Mouse (Mus musculus) liver, embryonic 13.5 days (tissue): ENCODE measurements around the gene Gm20498. TPM values are rescaled to one million over a fixed set of nuclear protein-coding genes. Genes with fewer than 3 reads are reported as not detected.
"Not testable (repeated sequence)": the region's sequence is repeated elsewhere in the genome, so short reads cannot be mapped to it uniquely, and the experiment has no call there.

Experiments
- ATAC-seq: fragments of 200-750 bp; cut with Nextera tagmentation; 2 replicates; pipeline ENCODE4 v1.8.0; 2017; ENCODE audit warnings: low read depth, mild to moderate bottlenecking, moderate number of reproducible peaks, moderate library complexity
- DNase-seq: peaks from one replicate; pipeline ENCODE4 v3.0.0; 2022
- H3K27ac ChIP-seq: fragments of 300-500 bp; sonication (generic); 2 replicates; pipeline ENCODE4 v1.5.1; 2015; ENCODE audit warnings: moderate library complexity, mild to moderate bottlenecking, inconsistent platforms
- H3K27me3 ChIP-seq: fragments of 300-500 bp; sonication (generic); 2 replicates; pipeline ENCODE4 v1.6.1; 2015; ENCODE audit warnings: mild to moderate bottlenecking, inconsistent platforms
- H3K36me3 ChIP-seq: fragments of 300-500 bp; sonication (generic); 2 replicates; pipeline ENCODE4 v1.6.1; 2015; ENCODE audit warnings: mild to moderate bottlenecking, inconsistent platforms
- H3K4me1 ChIP-seq: fragments of 300-500 bp; sonication (generic); replicated peaks from 2 replicates; pipeline ENCODE4 v1.6.1; 2015; ENCODE audit warnings: inconsistent platforms
- H3K4me2 ChIP-seq: fragments of 300-500 bp; sonication (generic); 2 replicates; pipeline ENCODE4 v1.6.1; 2015; ENCODE audit warnings: inconsistent platforms, mild to moderate bottlenecking, moderate library complexity
- H3K4me3 ChIP-seq: fragments of 300-500 bp; sonication (generic); replicated peaks from 2 replicates; pipeline ENCODE4 v1.5.1; 2015; ENCODE audit warnings: mild to moderate bottlenecking, inconsistent platforms
- H3K9ac ChIP-seq: fragments of 300-500 bp; sonication (generic); 2 replicates; pipeline ENCODE4 v1.6.1; 2015; ENCODE audit warnings: mild to moderate bottlenecking, inconsistent platforms
- H3K9me3 ChIP-seq: fragments of 300-500 bp; sonication (generic); replicated peaks from 2 replicates; pipeline ENCODE4 v1.6.1; 2016; ENCODE audit warnings: inconsistent platforms
- WGBS: fragments of 180-500 bp; shearing (Covaris S2); methylation state at CpG from one replicate; pipeline ENCODE4 v1.1.7; 2015; ENCODE audit not compliant: insufficient replicate concordance; 5-methylcytosine and 5-hydroxymethylcytosine counted together
- polyA plus RNA-seq: library from polyadenylated mRNA; unstranded; fragments of >200 nt; fragmentation: Nextera tagmentation; extraction: Ambion mirVana; gene quantifications from 2 replicates; pipeline ENCODE4 v1.2.1, GENCODE M21; 2015

Gm20498 gene
- polyA plus RNA-seq, 1 experiment from 2014 or later, result 13.2 TPM

- H3K9me3 ChIP-seq, result no peaks in the 10 kb centered on the region
- ATAC-seq (peak; percentile 95), DNase-seq (peak; percentile 77)
- H3K4me1 ChIP-seq, result peaks cover 10% of the 10 kb centered on the region; the same call in 1 of the 2 replicates
- peak within 1 kb of the TSS; percentile 73 for H3K4me3 ChIP-seq
- peak within 1 kb of the TSS; percentile 96 for H3K27ac ChIP-seq
- H3K4me2 ChIP-seq, result peak within 1 kb of the TSS; percentile 65
- peak within 1 kb of the TSS; percentile 78 for H3K9ac ChIP-seq
- under 1% methylated on average over 31 of the region's 31 CpGs for WGBS
- no peaks in the 10 kb centered on the region for H3K36me3 ChIP-seq
- no peaks in the 10 kb centered on the region for H3K27me3 ChIP-seq
These were observed 47.9 kb downstream of the Gm20498 start, which contains the start of gene Cox16 for GRCm38 (mm10) chr12:81484727-81485191. TSS of gene Cox16 (minus strand) at chr12:81485127.

- no peaks in the 10 kb centered on the region for H3K27me3 ChIP-seq
- H3K4me2 ChIP-seq, result peak overlapping the region; percentile 65
- 1% methylated on average over 7 of the region's 7 CpGs for WGBS
- H3K9me3 ChIP-seq, result no peaks in the 10 kb centered on the region
- H3K9ac ChIP-seq, result peak overlapping the region; percentile 78
- no peaks in the 10 kb centered on the region for H3K36me3 ChIP-seq
- peaks cover 10% of the 10 kb centered on the region; the same call in 1 of the 2 replicates for H3K4me1 ChIP-seq
- H3K27ac ChIP-seq, result peak overlapping the region; percentile 96; the same call in 1 of the 2 replicates
- peak overlapping the region; percentile 73 for H3K4me3 ChIP-seq
- DNase-seq, result no peak
- ATAC-seq, result no peak
These were observed 48.5 kb downstream of the Gm20498 start for GRCm38 (mm10) chr12:81484212-81484611.

GRCm38 (mm10) chr12:81483656-81484055 is 49.0 kb downstream of the Gm20498 start:
- Histone ChIP-seq H3K36me3 (no peaks in the 10 kb centered on the region), H3K27ac (no peak overlapping the region), H3K4me1 (peaks cover 10% of the 10 kb centered on the region; the same call in 1 of the 2 replicates), H3K9ac (peak overlapping the region; percentile 78), H3K4me2 (peak overlapping the region; percentile 65), H3K4me3 (peak overlapping the region; percentile 73), H3K9me3 (no peaks in the 10 kb centered on the region), H3K27me3 (no peaks in the 10 kb centered on the region)
- WGBS, result 33% methylated on average over 17 of the region's 17 CpGs
- DNase-seq (peak; percentile 9), ATAC-seq (no peak)

GRCm38 (mm10) chr12:81459051-81459450 is 73.7 kb downstream of the Gm20498 start:
- not testable (repeated sequence) for H3K27me3 ChIP-seq, H3K4me2 ChIP-seq, DNase-seq, H3K4me3 ChIP-seq, H3K27ac ChIP-seq, H3K9ac ChIP-seq, H3K4me1 ChIP-seq, H3K36me3 ChIP-seq, ATAC-seq
- WGBS, result 81% methylated on average over 7 of the region's 7 CpGs
- peaks cover 10% of the 10 kb centered on the region; the same call in 1 of the 2 replicates for H3K9me3 ChIP-seq

GRCm38 (mm10) chr12:81438985-81439384 is 93.7 kb downstream of the Gm20498 start:
- not testable (repeated sequence) for H3K9me3 ChIP-seq, H3K4me1 ChIP-seq, ATAC-seq, DNase-seq, H3K27me3 ChIP-seq, H3K4me2 ChIP-seq, H3K27ac ChIP-seq, H3K9ac ChIP-seq, H3K4me3 ChIP-seq, H3K36me3 ChIP-seq
- 83% methylated on average over 9 of the region's 9 CpGs for WGBS

GRCm38 (mm10) chr12:81434778-81435177 is 97.9 kb downstream of the Gm20498 start:
- DNase-seq, H3K9ac ChIP-seq, H3K27ac ChIP-seq, H3K4me1 ChIP-seq, ATAC-seq, H3K4me3 ChIP-seq, H3K27me3 ChIP-seq, H3K4me2 ChIP-seq: not testable (repeated sequence)
- peaks cover 14% of the 10 kb centered on the region for H3K36me3 ChIP-seq
- H3K9me3 ChIP-seq, result peaks cover 18% of the 10 kb centered on the region; the same call in 1 of the 2 replicates
- WGBS, result 81% methylated on average over 2 of the region's 2 CpGs

- Histone ChIP-seq H3K9me3 (peaks cover 24% of the 10 kb centered on the region), H3K27me3 (no peaks in the 10 kb centered on the region), H3K36me3 (peaks cover 24% of the 10 kb centered on the region), H3K4me3 (no peak within 1 kb of the TSS), H3K27ac (no peak within 1 kb of the TSS), H3K4me2 (no peak within 1 kb of the TSS), H3K4me1 (no peaks in the 10 kb centered on the region), H3K9ac (no peak within 1 kb of the TSS)
- DNase-seq (no peak), ATAC-seq (no peak)
- 83% methylated on average over 1 of the region's 1 CpGs for WGBS
These were observed 110.9 kb downstream of the Gm20498 start, which contains the start of gene Adam4 for GRCm38 (mm10) chr12:81421846-81422245. TSS of gene Adam4 (minus strand) at chr12:81421946.

- no peak for DNase-seq
- H3K9ac ChIP-seq, result no peak overlapping the region
- ATAC-seq, result no peak
- no peaks in the 10 kb centered on the region for H3K4me1 ChIP-seq
- no peaks in the 10 kb centered on the region for H3K36me3 ChIP-seq
- no peak overlapping the region for H3K27ac ChIP-seq
- WGBS, result 53% methylated on average over 3 of the region's 3 CpGs
- H3K4me2 ChIP-seq, result no peak overlapping the region
- no peaks in the 10 kb centered on the region for H3K9me3 ChIP-seq
- no peak overlapping the region for H3K4me3 ChIP-seq
- no peaks in the 10 kb centered on the region for H3K27me3 ChIP-seq
These were observed 119.5 kb downstream of the Gm20498 start for GRCm38 (mm10) chr12:81413211-81413610.

GRCm38 (mm10) chr12:81408966-81409365 is 123.7 kb downstream of the Gm20498 start:
- H3K27ac ChIP-seq, result no peak overlapping the region
- no peaks in the 10 kb centered on the region for H3K36me3 ChIP-seq
- 83% methylated on average over 3 of the region's 3 CpGs for WGBS
- no peak for DNase-seq
- H3K4me1 ChIP-seq, result no peaks in the 10 kb centered on the region
- H3K27me3 ChIP-seq, result no peaks in the 10 kb centered on the region
- no peak overlapping the region for H3K4me3 ChIP-seq
- no peak for ATAC-seq
- H3K9ac ChIP-seq, result no peak overlapping the region
- H3K4me2 ChIP-seq, result no peak overlapping the region
- H3K9me3 ChIP-seq, result no peaks in the 10 kb centered on the region

- H3K27ac ChIP-seq, result no peak overlapping the region
- H3K4me2 ChIP-seq, result no peak overlapping the region
- no peak for ATAC-seq
- H3K4me3 ChIP-seq, result no peak overlapping the region
- no peak overlapping the region for H3K9ac ChIP-seq
- no peaks in the 10 kb centered on the region for H3K36me3 ChIP-seq
- DNase-seq, result peak; percentile 2
- 15% methylated on average over 1 of the region's 1 CpGs for WGBS
- H3K9me3 ChIP-seq, result no peaks in the 10 kb centered on the region
- no peaks in the 10 kb centered on the region for H3K27me3 ChIP-seq
- H3K4me1 ChIP-seq, result no peaks in the 10 kb centered on the region
These were observed 130.5 kb downstream of the Gm20498 start for GRCm38 (mm10) chr12:81402187-81402586.

- not testable (repeated sequence) for H3K4me1 ChIP-seq, H3K27me3 ChIP-seq, H3K4me3 ChIP-seq, H3K4me2 ChIP-seq, H3K9ac ChIP-seq, ATAC-seq, H3K36me3 ChIP-seq, H3K9me3 ChIP-seq, DNase-seq, H3K27ac ChIP-seq
- WGBS, result 73% methylated on average over 1 of the region's 1 CpGs
These were observed 153.3 kb downstream of the Gm20498 start, which contains the start of gene Gm4787 for GRCm38 (mm10) chr12:81379364-81379763. TSS of gene Gm4787 (minus strand) at chr12:81379464.

GRCm38 (mm10) chr12:81333841-81334240 is 198.9 kb downstream of the Gm20498 start:
- no peaks in the 10 kb centered on the region for H3K36me3 ChIP-seq
- no peaks in the 10 kb centered on the region for H3K4me1 ChIP-seq
- no peak for DNase-seq
- H3K27me3 ChIP-seq, result peaks cover 62% of the 10 kb centered on the region
- H3K9ac ChIP-seq, result no peak overlapping the region
- no peak overlapping the region for H3K4me2 ChIP-seq
- ATAC-seq, result no peak
- H3K9me3 ChIP-seq, result no peaks in the 10 kb centered on the region
- WGBS, result 58% methylated on average over 5 of the region's 5 CpGs
- H3K4me3 ChIP-seq, result no peak overlapping the region
- H3K27ac ChIP-seq, result no peak overlapping the region
